Comparison of ENCODE assay signal across 9 mouse cellular contexts in the genomic region with DNA sequence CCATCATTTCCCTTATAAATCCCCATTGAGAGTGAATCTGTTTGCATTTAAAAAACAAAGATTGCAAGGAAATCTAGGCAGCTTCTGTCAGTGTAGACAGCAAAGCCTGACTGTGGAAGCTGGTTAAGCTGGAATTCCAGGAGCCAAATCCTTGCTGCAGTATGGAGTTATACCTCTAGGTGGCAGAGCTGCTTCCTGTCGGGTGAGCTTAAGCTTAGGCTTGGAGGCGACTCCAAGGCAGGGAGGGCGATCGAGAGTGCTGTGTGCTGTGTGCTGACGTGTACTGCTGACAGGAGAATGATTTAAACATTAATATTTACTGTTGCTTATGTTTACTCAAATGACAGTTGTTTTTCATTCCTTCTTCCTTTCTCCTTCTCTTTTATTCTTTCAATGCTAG.
A peak's percentile ranks its signal among the peaks of the same experiment; 100 is the strongest.
DNase-seq lines count a peak whose midpoint lies in the region; ATAC-seq and TF ChIP-seq lines count a peak whose summit lies in the region.
"Had no signal": no experiment of that assay in that cellular context is flagged by ENCODE, and none has a peak within 500 bp of the region (broad histone marks: within the 10 kb centered on the region; RNA-seq: fewer than 3 reads in every experiment).

No protein-coding gene starts in this region.

- no peak overlapping the region for H3K4me2 ChIP-seq in kidney, embryonic 16.5 days (replicated peaks; ENCODE audit: low read depth, low read length)
- H3K4me2 ChIP-seq: limb, embryonic 12.5 days had no signal

- H3K79me2 ChIP-seq in MEL (ENCODE audit: control insufficient read depth, insufficient read depth, low read length, poor library complexity): no peaks in the 10 kb centered on the region

- DNase-seq in kidney, adult 18-20 months: peak; percentile 80
- peak; percentile 70 for DNase-seq in MEL (ENCODE audit: low read depth, low spot score)
- DNase-seq in cerebellum, adult 2 months: peak; percentile 83 to 84
- peak; percentile 68 for DNase-seq in forelimb bud, embryonic 11.5 days (ENCODE audit: low read depth, low spot score)
- DNase-seq in kidney, postnatal 14 days: peak; percentile 81
- DNase-seq in lung, adult 18-20 months: peak; percentile 69 to 83
- peak; percentile 51 to 63 for DNase-seq in spleen, postnatal 10 days (ENCODE audit: low spot score in 2 of 2)

- H3K27me3 ChIP-seq in kidney, embryonic 16.5 days (ENCODE audit: insufficient read depth, low read length): no peaks in the 10 kb centered on the region
- no peaks in the 10 kb centered on the region for H3K27me3 ChIP-seq in MEL (ENCODE audit: control insufficient read depth in 1 of 2, insufficient read depth in 2 of 2, low read length in 2 of 2)
- no peaks in the 10 kb centered on the region for H3K27me3 ChIP-seq in cerebellum, adult 2 months (ENCODE audit: control insufficient read depth, insufficient read depth, low read length)
- H3K27me3 ChIP-seq: limb, embryonic 12.5 days had no signal

- no peak overlapping the region for H3K9ac ChIP-seq in kidney, embryonic 16.5 days (replicated peaks; ENCODE audit: low read length)
- no peak overlapping the region for H3K9ac ChIP-seq in MEL (ENCODE audit: control insufficient read depth, low read depth, low read length, poor library complexity, severe bottlenecking)
- H3K9ac ChIP-seq: limb, embryonic 12.5 days had no signal

- TF ChIP-seq CTCF in MEL (IDR thresholded peaks at IDR 0.05 in 2 of 3, conservative IDR thresholded peaks at IDR 0.05 in 1 of 3; ENCODE audit: control insufficient read depth in 1 of 3, insufficient read depth in 1 of 3, low read depth in 2 of 3, low read length in 3 of 3, poor library complexity in 1 of 3, severe bottlenecking in 1 of 3): peak; percentile 61 to 83 (median 77)
- peak; percentile 87 for TF ChIP-seq CTCF in cerebellum, adult 2 months (IDR thresholded peaks at IDR 0.05; ENCODE audit: borderline replicate concordance, insufficient read depth, low read depth, low read length)

- TF ChIP-seq POLR2A in MEL (IDR thresholded peaks at IDR 0.05; ENCODE audit: control insufficient read depth in 1 of 2, insufficient read depth in 1 of 2, low read depth in 1 of 2, low read length in 2 of 2, poor library complexity in 1 of 2): no peak
- no peak for TF ChIP-seq POLR2A in cerebellum, adult 2 months (IDR thresholded peaks at IDR 0.05; ENCODE audit: borderline replicate concordance, insufficient read depth, low read length)

- no peak overlapping the region for H3K4me3 ChIP-seq in kidney, embryonic 16.5 days (ENCODE audit: low read length)
- no peak overlapping the region for H3K4me3 ChIP-seq in MEL (ENCODE audit: control insufficient read depth in 1 of 2, insufficient read depth in 1 of 2, low read depth in 2 of 2, low read length in 2 of 2)
- H3K4me3 ChIP-seq in cerebellum, adult 2 months (replicated peaks; ENCODE audit: insufficient read depth, low read depth, low read length): no peak overlapping the region
- H3K4me3 ChIP-seq: limb, embryonic 12.5 days had no signal

- H3K9me3 ChIP-seq in kidney, embryonic 16.5 days (ENCODE audit: low read length): peaks cover 3% of the 10 kb centered on the region
- no peaks in the 10 kb centered on the region for H3K9me3 ChIP-seq in MEL (replicated peaks; ENCODE audit: insufficient read depth, low read length)
- H3K9me3 ChIP-seq: limb, embryonic 12.5 days had no signal

- peak; percentile 35 for TF ChIP-seq RAD21 in MEL (IDR thresholded peaks at IDR 0.05; ENCODE audit: low read depth, low read length)

- no peak overlapping the region for H3K27ac ChIP-seq in kidney, embryonic 16.5 days (ENCODE audit: low read length)
- H3K27ac ChIP-seq in MEL (ENCODE audit: control insufficient read depth, low read depth, low read length): no peak overlapping the region
- no peak overlapping the region for H3K27ac ChIP-seq in cerebellum, adult 2 months (ENCODE audit: insufficient read depth, low read length)
- H3K27ac ChIP-seq: limb, embryonic 12.5 days had no signal

- no peak for ATAC-seq in kidney, embryonic 16.5 days (ENCODE audit: low FRiP score, low TSS enrichment)

- no peak for TF ChIP-seq EP300 in MEL (IDR thresholded peaks at IDR 0.05; ENCODE audit: low read depth in 1 of 2, low read length in 2 of 2)

- WGBS in kidney, embryonic 16.5 days: 40% methylated on average over 5 of the region's 5 CpGs
- WGBS in cerebellum, adult 2 months: 4% methylated on average over 5 of the region's 5 CpGs

- peaks cover 14% of the 10 kb centered on the region for H3K4me1 ChIP-seq in kidney, embryonic 16.5 days (ENCODE audit: insufficient read depth, low read length)
- H3K4me1 ChIP-seq in MEL (ENCODE audit: control insufficient read depth in 1 of 2, insufficient read depth in 2 of 2, low read length in 2 of 2): no peaks in the 10 kb centered on the region
- peaks cover 32% of the 10 kb centered on the region for H3K4me1 ChIP-seq in cerebellum, adult 2 months (ENCODE audit: control insufficient read depth, insufficient read depth, low read length)

- H3K36me3 ChIP-seq in kidney, embryonic 16.5 days (ENCODE audit: insufficient read depth, low read length): peaks cover 11% of the 10 kb centered on the region
- H3K36me3 ChIP-seq in MEL (ENCODE audit: control insufficient read depth in 1 of 2, insufficient read depth in 2 of 2, low read length in 2 of 2): no peaks in the 10 kb centered on the region; a peak in 1 of 4 replicates

TF ChIP-seq in MEL, 35 proteins besides CTCF, POLR2A, EP300 and RAD21:
- TF ChIP-seq MAZ (IDR thresholded peaks at IDR 0.05; ENCODE audit: low read depth, low read length) (no peak), SMC3 (IDR thresholded peaks at IDR 0.05; ENCODE audit: low read depth, low read length) (peak; percentile 40)
